In genomic region chr3:145734857-145735256, GRCm38 (mm10) we compare ENCODE assay signal across 17 mouse cellular contexts.
"Had no signal": no experiment of that assay in that cellular context is flagged by ENCODE, and none has a peak within 500 bp of the region (broad histone marks: within the 10 kb centered on the region; RNA-seq: fewer than 3 reads in every experiment).

No protein-coding gene starts in this region.

- H3K36me3 ChIP-seq: liver, embryonic 13.5 days; liver, embryonic 15.5 days; midbrain, embryonic 13.5 days; midbrain, embryonic 15.5 days; neural tube, embryonic 12.5 days; stomach, embryonic 15.5 days had no signal

- H3K4me3 ChIP-seq: liver, embryonic 13.5 days; liver, embryonic 15.5 days; megakaryocyte, embryonic 14.5 days; midbrain, embryonic 13.5 days; midbrain, embryonic 15.5 days; neural tube, embryonic 12.5 days; stomach, embryonic 15.5 days had no signal

- ATAC-seq: liver, postnatal 0 days; midbrain, embryonic 13.5 days; midbrain, embryonic 15.5 days had no signal

- DNase-seq: liver; liver, embryonic 13.5 days; liver, postnatal 0 days; right cerebral cortex, postnatal 14 days; thymus, adult 2 months; thymus, postnatal 25 days; thymus, postnatal 4 days had no signal

- H3K4me1 ChIP-seq: liver, embryonic 15.5 days; midbrain, embryonic 13.5 days had no signal

- H3K27me3 ChIP-seq: liver, embryonic 13.5 days; liver, embryonic 15.5 days; megakaryocyte, embryonic 14.5 days; midbrain, embryonic 13.5 days; midbrain, embryonic 15.5 days; neural tube, embryonic 12.5 days; stomach, embryonic 15.5 days had no signal

- H3K4me2 ChIP-seq: liver, embryonic 11.5 days; liver, embryonic 13.5 days; liver, embryonic 15.5 days; midbrain, embryonic 11.5 days; midbrain, embryonic 13.5 days; midbrain, embryonic 15.5 days; neural tube, embryonic 12.5 days; stomach, embryonic 15.5 days had no signal

- H3K9me3 ChIP-seq: liver, embryonic 13.5 days; liver, embryonic 15.5 days; megakaryocyte, embryonic 14.5 days; midbrain, embryonic 13.5 days; midbrain, embryonic 15.5 days; neural tube, embryonic 12.5 days; stomach, embryonic 15.5 days had no signal

- H3K9ac ChIP-seq: liver, embryonic 13.5 days; liver, embryonic 15.5 days; liver, postnatal 0 days; midbrain, embryonic 13.5 days; midbrain, embryonic 15.5 days; neural tube, embryonic 12.5 days; stomach, embryonic 15.5 days had no signal

- H3K27ac ChIP-seq: liver, embryonic 13.5 days; liver, embryonic 15.5 days; macrophage; midbrain, embryonic 13.5 days; midbrain, embryonic 15.5 days; neural tube, embryonic 12.5 days; stomach, embryonic 15.5 days; stomach, postnatal 0 days had no signal
